ENCODE assay signal across 8 mouse cellular contexts in genomic region chr8:84664566-84665384, GRCm38 (mm10). TPM values are rescaled to one million over a fixed set of nuclear protein-coding genes. Genes with fewer than 3 reads are reported as not detected.
DNase-seq lines count a peak whose midpoint lies in the region; ATAC-seq and TF ChIP-seq lines count a peak whose summit lies in the region.

No protein-coding gene starts in this region.

- H3K9me3 ChIP-seq in ES-E14 (ENCODE audit: control insufficient read depth, insufficient read depth, low read depth, low read length), result no peaks in the 10 kb centered on the region
- H3K9me3 ChIP-seq in lung, embryonic 14.5 days (ENCODE audit: low read depth, low read length), result no peaks in the 10 kb centered on the region

- under 1% methylated on average over 29 of the region's 29 CpGs for WGBS in lung, embryonic 14.5 days

- peak; percentile 61 for TF ChIP-seq CTCF in lung, embryonic 14.5 days (IDR thresholded peaks at IDR 0.05; ENCODE audit: low read depth)

- DNase-seq in ES-E14 (ENCODE audit: low read depth, low spot score), result no peak
- DNase-seq in cerebellum, adult 8-10 months, result peak; percentile 81
- peak; percentile 76 to 82 for DNase-seq in layer of hippocampus, adult 8-10 months (ENCODE audit: low spot score in 2 of 2)
- peak; percentile 88 for DNase-seq in lung, embryonic 14.5 days
- peak; percentile 82 for DNase-seq in testis, postnatal 10 days (ENCODE audit: low spot score)

- H3K27ac ChIP-seq in ES-E14 (ENCODE audit: insufficient read depth, low read depth, low read length, poor library complexity, severe bottlenecking), result peak overlapping the region; percentile 96
- H3K27ac ChIP-seq in lung, embryonic 14.5 days (ENCODE audit: low read depth), result peak overlapping the region; percentile 87

- ATAC-seq in frontal cortex, adult (ENCODE audit: low TSS enrichment), result peak; percentile 58
- peak; percentile 20 to 24; a peak in 3 of 4 replicates for ATAC-seq in hematopoietic stem cell, adult 5-6 weeks (replicated peaks in 1 of 2; ENCODE audit: insufficient read depth in 1 of 2, low FRiP score in 2 of 2, low TSS enrichment in 1 of 2, low read depth in 1 of 2, poor library complexity in 2 of 2, severe bottlenecking in 2 of 2)
- ATAC-seq in lung, embryonic 14.5 days (ENCODE audit: insufficient read depth), result peak; percentile 12; the same call in 1 of the 2 replicates
- ATAC-seq in neutrophil, adult 5-6 weeks (ENCODE audit: extremely low read depth, insufficient number of reproducible peaks, low FRiP score, poor library complexity, severe bottlenecking), result peak; percentile 38

- in situ Hi-C loops in ES-E14 (cut with MboI; ENCODE audit: low sequenced_read_pairs in 2 of 2, unreplicated experiment in 2 of 2), result no loop called here

- peak overlapping the region; percentile 85 for H3K9ac ChIP-seq in ES-E14 (ENCODE audit: insufficient read depth, low read depth, low read length, poor library complexity, severe bottlenecking)
- peak overlapping the region; percentile 72 for H3K9ac ChIP-seq in lung, embryonic 14.5 days

- peaks cover 11% of the 10 kb centered on the region for H3K36me3 ChIP-seq in ES-E14 (ENCODE audit: control insufficient read depth, insufficient read depth, low read length, poor library complexity, severe bottlenecking)
- H3K36me3 ChIP-seq in lung, embryonic 14.5 days (ENCODE audit: insufficient read depth), result peaks cover 11% of the 10 kb centered on the region

- H3K4me2 ChIP-seq in lung, embryonic 14.5 days, result peak overlapping the region; percentile 89

- peak overlapping the region; percentile 76 to 77 for H3K4me3 ChIP-seq in ES-E14 (ENCODE audit: insufficient read depth in 1 of 2, low read depth in 1 of 2, low read length in 2 of 2, poor library complexity in 1 of 2, severe bottlenecking in 1 of 2)
- peak overlapping the region; percentile 86 for H3K4me3 ChIP-seq in lung, embryonic 14.5 days (ENCODE audit: low read depth, low read length)

- peaks cover 3 to 5% of the 10 kb centered on the region in 2 experiments; a peak in 1 of 4 replicates for H3K4me1 ChIP-seq in ES-E14 (ENCODE audit: control insufficient read depth in 2 of 2, insufficient read depth in 2 of 2, low read length in 2 of 2, poor library complexity in 1 of 2)
- H3K4me1 ChIP-seq in lung, embryonic 14.5 days (ENCODE audit: insufficient read depth), result peaks cover 14% of the 10 kb centered on the region

- H3K27me3 ChIP-seq in lung, embryonic 14.5 days (ENCODE audit: insufficient read depth, low read length), result no peaks in the 10 kb centered on the region

TF ChIP-seq in ES-E14, 5 proteins besides CTCF, POLR2A, EP300 and RAD21:
- TF ChIP-seq ZC3H11A (IDR thresholded peaks at IDR 0.05; ENCODE audit: borderline replicate concordance, low read depth, low read length) (no peak), CHD2 (IDR thresholded peaks at IDR 0.05; ENCODE audit: low read depth, low read length) (no peak), MAFK (IDR thresholded peaks at IDR 0.05; ENCODE audit: insufficient read depth, low read depth, low read length) (no peak), HCFC1 (IDR thresholded peaks at IDR 0.05; ENCODE audit: borderline replicate concordance, insufficient read depth, low read length) (peak; percentile 76), ZNF384 (IDR thresholded peaks at IDR 0.05; ENCODE audit: low read depth, low read length) (no peak)

RNA-seq across cellular contexts. Expression of gene Ier2, which starts 2.1 kb away (rescaled TPM):
- total RNA-seq in ES-E14 (2012; rRNA removed), result 49.3 and 49.7 TPM in 2 replicates
- 105 and 115 TPM in 2 replicates for total RNA-seq in hematopoietic stem cell, adult 5-6 weeks (2017)
- total RNA-seq in layer of hippocampus, adult 8-10 months (2022), result 10 to 100 TPM in 1 of 4 experiments, 1 to 10 TPM in 3; 7.0 to 10.2 (median 9.3) TPM
- 81.7 and 83.8 TPM in 2 replicates for polyA plus RNA-seq in lung, embryonic 14.5 days (2014; fragmentation: Nextera tagmentation; extraction: Ambion mirVana)
- total RNA-seq in neutrophil, adult 5-6 weeks (2017), result 115 and 124 TPM in 2 replicates

RNA-seq across cellular contexts. Expression of gene Trmt1, which starts 21.3 kb away (rescaled TPM):
- total RNA-seq in ES-E14 (2012; rRNA removed), result 260 and 334 TPM in 2 replicates
- total RNA-seq in hematopoietic stem cell, adult 5-6 weeks (2017), result 58.7 and 72.0 TPM in 2 replicates
- 100 to 1,000 TPM in 2 of 4 experiments, 10 to 100 TPM in 2; 91.6 to 133 (median 103) TPM for total RNA-seq in layer of hippocampus, adult 8-10 months (2022)
- polyA plus RNA-seq in lung, embryonic 14.5 days (2014; fragmentation: Nextera tagmentation; extraction: Ambion mirVana), result 66.1 and 68.6 TPM in 2 replicates
- 83.2 and 89.7 TPM in 2 replicates for total RNA-seq in neutrophil, adult 5-6 weeks (2017)

RNA-seq across cellular contexts. Expression of gene Nacc1, which starts 22.9 kb away (rescaled TPM):
- total RNA-seq in ES-E14 (2012; rRNA removed), result 75.4 and 85.5 TPM in 2 replicates
- total RNA-seq in hematopoietic stem cell, adult 5-6 weeks (2017), result 47.3 and 51.0 TPM in 2 replicates
- 10 to 100 TPM; 86.2 to 91.2 (median 87.6) TPM for total RNA-seq in layer of hippocampus, adult 8-10 months (2022)
- polyA plus RNA-seq in lung, embryonic 14.5 days (2014; fragmentation: Nextera tagmentation; extraction: Ambion mirVana), result 29.8 and 33.8 TPM in 2 replicates
- 30.2 and 33.9 TPM in 2 replicates for total RNA-seq in neutrophil, adult 5-6 weeks (2017)

RNA-seq across cellular contexts. Expression of gene Lyl1, which starts 36.5 kb away (rescaled TPM):
- total RNA-seq in ES-E14 (2012; rRNA removed), result 0.49 and 0.74 TPM in 2 replicates
- 41.8 and 54.7 TPM in 2 replicates for total RNA-seq in hematopoietic stem cell, adult 5-6 weeks (2017)
- total RNA-seq in layer of hippocampus, adult 8-10 months (2022), result 1 to 10 TPM; 2.6 to 7.2 (median 4.8) TPM
- polyA plus RNA-seq in lung, embryonic 14.5 days (2014; fragmentation: Nextera tagmentation; extraction: Ambion mirVana), result 12.0 and 12.5 TPM in 2 replicates
- total RNA-seq in neutrophil, adult 5-6 weeks (2017), result 54.5 and 59.7 TPM in 2 replicates

RNA-seq across cellular contexts. Expression of gene G430095P16Rik, which starts 58.0 kb away (rescaled TPM):
- total RNA-seq in ES-E14 (2012; rRNA removed), result 1.5 and 2.1 TPM in 2 replicates
- 5.7 and 11.4 TPM in 2 replicates for total RNA-seq in hematopoietic stem cell, adult 5-6 weeks (2017)
- not detected for total RNA-seq in layer of hippocampus, adult 8-10 months (2022)
- 2.7 and 2.8 TPM in 2 replicates for polyA plus RNA-seq in lung, embryonic 14.5 days (2014; fragmentation: Nextera tagmentation; extraction: Ambion mirVana)
- 0.61 and 3.4 TPM in 2 replicates for total RNA-seq in neutrophil, adult 5-6 weeks (2017)
